Mouse (Mus musculus): ENCODE results near the gene Tubb4a.
A peak's percentile ranks its signal among the peaks of the same experiment; 100 is the strongest.
"Not testable (repeated sequence)": the region's sequence is repeated elsewhere in the genome, so short reads cannot be mapped to it uniquely, and the experiment has no call there.

The Tubb4a gene

DNA sequence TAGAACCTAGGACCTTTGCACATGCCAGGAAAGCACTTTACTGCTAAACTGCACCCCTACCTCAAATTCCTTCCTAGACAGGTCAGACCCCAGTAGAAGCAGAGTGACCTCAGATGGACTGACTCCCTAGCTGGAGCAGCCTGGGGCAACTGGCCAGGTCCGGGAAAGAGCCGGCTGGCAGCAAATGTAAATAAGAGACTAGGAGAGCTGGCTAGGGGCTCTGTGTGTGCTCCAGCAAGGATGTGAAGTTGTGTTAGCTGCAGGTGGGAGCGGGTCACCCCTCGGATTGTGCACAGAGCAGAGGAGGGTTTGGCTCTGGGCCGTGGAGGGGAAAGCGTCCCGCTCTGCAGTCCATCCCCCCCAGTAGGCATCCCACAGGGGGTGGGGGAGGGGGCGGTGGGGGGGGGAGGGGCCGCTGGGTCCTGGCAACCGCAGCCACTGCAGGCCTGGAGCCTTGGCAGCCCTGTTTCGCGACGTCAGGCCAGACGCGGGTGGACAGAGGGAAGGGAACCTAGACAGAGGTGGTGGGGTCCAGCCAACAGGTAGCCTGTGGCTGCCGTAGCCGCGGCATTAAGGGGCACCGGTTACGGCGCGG lies 28.6 kb downstream of the Tubb4a start, which contains the start of gene Crb3:
Gene Crb3 (plus strand): TSS at position 215 of the 595 bp plus-strand sequence.
- peak in 1 of 2 experiments; percentile 34 for DNase-seq (ENCODE audit: low spot score in 2 of 2)

GRCm38 (mm10) chr17:57056246-57056645 lies 31.3 kb downstream of the Tubb4a start:
- no peak for DNase-seq (ENCODE audit: low spot score in 2 of 2)

DNA sequence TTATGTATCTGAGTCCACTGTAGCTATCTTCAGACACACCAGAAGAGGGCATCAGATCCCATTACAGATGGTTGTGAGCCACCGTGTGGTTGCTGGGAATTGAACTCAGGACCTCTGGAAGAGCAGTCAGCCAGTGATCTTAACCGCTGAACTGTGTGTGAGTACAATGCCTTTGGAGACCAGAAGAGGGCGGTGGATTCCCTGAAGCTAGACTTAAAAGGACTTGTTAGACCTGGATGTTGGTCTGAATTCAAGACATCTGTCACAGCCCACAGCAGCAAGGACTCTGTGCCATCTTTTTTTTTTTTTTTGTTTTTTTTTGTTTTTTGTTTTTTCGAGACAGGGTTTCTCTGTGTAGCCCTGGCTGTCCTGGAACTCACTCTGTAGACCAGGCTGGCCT lies 35.9 kb downstream of the Tubb4a start:
- DNase-seq (ENCODE audit: low spot score in 2 of 2), result not testable (repeated sequence)

GRCm38 (mm10) chr17:57048816-57049215 lies 38.8 kb downstream of the Tubb4a start:
- no peak for DNase-seq (ENCODE audit: low spot score in 2 of 2)

- no peak for DNase-seq (ENCODE audit: low spot score in 2 of 2)
These were observed 40.2 kb downstream of the Tubb4a start for GRCm38 (mm10) chr17:57047406-57047805.

DNA sequence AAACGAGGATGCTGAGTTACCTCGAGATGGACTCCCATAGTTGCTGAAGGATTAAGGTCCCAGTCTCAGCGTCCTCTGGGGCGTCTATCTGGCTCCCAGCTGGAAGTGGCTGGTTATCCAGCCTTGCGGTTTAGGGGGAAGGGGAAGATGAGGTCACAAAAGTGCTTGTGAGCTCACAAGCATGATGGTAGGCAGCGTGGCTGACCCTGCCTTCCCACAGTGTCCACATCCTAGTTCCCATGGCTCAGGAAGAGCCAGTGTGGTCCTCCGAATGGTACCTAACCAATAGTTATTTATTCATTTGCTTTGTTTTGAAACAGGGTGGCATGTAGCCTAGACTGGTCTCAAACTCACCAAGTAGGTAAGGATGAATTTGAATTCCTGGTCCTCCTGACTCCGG lies 46.0 kb downstream of the Tubb4a start, which contains the start of gene Slc25a41:
Gene Slc25a41 (minus strand): TSS at position 101 of the 400 bp plus-strand sequence.
- no peak for DNase-seq (ENCODE audit: low spot score in 2 of 2)

DNA sequence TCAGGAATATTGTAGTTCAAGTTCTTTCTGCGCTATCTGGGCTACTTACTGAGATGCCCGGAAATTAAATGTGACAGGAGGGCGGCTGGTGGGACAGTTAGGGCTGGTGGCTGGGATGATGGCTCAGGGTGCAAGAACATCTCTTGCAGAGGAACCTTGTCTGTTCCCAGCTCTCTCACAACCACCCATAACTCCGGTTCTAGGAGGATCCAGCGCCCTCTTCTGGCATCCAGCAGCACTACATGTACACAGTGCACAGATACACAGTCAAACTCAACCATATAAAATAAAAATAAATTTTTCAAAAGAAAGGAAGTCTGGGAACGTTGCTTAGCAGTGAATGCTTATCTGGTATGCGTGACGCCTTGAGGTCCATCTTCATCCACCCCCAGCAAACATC lies 48.6 kb downstream of the Tubb4a start:
- no peak for DNase-seq (ENCODE audit: low spot score in 2 of 2)

DNA sequence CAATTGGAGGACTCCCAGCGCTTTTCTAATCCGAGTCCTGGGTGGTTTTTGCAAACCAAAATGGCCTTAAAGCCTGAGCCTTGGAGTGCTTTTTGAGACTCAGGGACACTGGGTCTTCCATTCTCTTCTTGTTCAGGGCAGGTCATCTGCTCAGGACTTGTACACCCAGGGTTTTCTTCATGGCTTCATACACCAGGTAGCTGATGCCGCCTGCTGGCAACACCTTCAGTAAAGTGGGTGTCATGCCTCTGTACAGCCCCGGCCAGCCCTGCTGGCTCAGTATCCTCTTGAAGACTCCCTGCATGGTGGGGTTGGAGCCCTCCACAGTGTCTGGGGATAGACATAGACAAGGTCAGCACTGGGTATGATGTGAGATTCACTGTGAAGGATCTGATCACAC lies 54.7 kb downstream of the Tubb4a start:
- DNase-seq (ENCODE audit: low spot score in 2 of 2), result no peak

DNA sequence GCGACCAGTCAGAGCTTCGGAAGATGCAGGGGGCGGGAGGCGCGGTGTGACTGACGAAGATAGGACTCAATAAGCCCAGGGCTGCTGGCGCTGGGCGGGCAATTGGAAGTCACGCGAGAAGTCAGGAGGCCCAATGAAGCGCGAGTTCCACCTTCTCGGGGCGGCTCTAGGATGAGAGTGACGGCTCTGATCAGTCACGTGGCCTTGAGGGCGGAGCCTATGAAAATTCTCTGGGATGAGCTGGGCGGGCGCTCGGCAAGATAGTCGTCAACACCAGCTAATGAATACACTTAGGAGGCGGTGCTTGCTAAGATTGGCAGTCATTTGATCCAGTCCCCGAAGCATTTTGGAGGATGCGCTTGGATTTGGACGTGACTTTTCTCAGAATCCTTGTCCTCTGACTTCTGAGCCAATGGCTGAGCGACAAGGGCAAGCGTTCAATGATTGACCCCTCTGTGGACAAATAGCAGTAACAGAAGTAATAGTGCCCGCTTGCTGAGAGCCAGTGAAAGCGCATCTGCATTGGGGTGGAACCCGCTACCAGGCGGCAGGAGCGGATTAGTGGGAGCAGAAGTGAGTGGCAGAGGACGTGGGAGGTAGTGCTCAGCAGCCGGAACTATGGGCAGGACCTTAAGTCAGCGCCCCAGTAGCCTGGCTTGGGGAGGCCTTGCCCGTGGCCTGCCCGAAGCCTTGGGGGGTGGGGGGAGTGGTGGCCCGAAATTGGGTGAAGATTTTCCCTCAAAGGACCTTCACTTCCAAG lies 55.7 kb downstream of the Tubb4a start:
- peak; percentile 100 for DNase-seq (ENCODE audit: low spot score in 2 of 2)

DNA sequence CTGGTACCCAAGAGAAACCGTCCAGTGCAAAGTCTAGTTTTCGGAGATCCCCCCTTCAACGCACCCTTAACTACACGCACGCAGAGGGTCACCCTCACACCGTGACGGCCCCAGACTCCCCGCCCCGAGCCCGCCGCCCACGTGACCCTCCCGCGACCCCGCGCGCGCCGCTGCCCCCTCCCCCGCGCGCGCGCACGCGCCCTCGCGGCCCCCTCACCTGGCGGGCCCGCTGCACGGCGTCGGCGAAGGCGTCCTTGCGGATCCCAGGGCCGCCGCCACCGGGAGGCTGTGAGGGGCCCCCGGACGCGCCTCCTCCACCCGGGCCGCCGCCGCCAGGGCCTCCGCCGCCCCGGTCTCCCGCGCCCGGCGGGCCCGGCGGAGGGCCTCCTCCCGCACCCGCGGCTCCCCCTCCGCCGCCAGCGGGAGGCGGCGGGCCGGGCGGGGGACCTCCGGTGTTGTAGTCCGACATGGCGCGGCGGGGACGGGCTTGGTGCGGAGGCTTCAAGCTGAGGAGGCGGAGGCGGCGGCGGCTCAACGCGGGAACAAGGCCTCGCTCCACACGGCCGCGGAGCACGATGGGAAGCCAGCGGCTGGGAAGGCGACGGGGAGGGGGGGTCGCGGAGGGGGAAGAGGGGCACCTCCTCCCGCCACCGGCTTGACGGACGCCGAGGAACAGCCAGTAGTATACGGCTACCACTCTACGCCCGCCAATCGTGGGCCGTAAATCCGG lies 56.5 kb downstream of the Tubb4a start, which contains the start of gene Khsrp:
Gene Khsrp (minus strand): TSS at position 592 of the 730 bp plus-strand sequence.
- DNase-seq (ENCODE audit: low spot score in 2 of 2), result peak in 1 of 2 experiments; percentile 46
